Mouse (Mus musculus): ENCODE results near the gene Ptcd3. TPM values are rescaled to one million over a fixed set of nuclear protein-coding genes. Genes with fewer than 3 reads are reported as not detected.

Ptcd3 gene
- 23.4 TPM for polyA plus RNA-seq (2014; fragmentation: Illumina TruSeq; extraction: RNeasy Lipid Tissue Mini Kit (QIAGEN cat#74804); ENCODE audit: insufficient read depth, low read depth, low replicate concordance)

GRCm38 (mm10) chr6:71908481-71909381 is at the start of gene Ptcd3, which contains the start of gene Polr1a:
Gene Ptcd3 (minus strand): TSS chr6:71908750.
Gene Polr1a (plus strand): TSS chr6:71909053.

DNA sequence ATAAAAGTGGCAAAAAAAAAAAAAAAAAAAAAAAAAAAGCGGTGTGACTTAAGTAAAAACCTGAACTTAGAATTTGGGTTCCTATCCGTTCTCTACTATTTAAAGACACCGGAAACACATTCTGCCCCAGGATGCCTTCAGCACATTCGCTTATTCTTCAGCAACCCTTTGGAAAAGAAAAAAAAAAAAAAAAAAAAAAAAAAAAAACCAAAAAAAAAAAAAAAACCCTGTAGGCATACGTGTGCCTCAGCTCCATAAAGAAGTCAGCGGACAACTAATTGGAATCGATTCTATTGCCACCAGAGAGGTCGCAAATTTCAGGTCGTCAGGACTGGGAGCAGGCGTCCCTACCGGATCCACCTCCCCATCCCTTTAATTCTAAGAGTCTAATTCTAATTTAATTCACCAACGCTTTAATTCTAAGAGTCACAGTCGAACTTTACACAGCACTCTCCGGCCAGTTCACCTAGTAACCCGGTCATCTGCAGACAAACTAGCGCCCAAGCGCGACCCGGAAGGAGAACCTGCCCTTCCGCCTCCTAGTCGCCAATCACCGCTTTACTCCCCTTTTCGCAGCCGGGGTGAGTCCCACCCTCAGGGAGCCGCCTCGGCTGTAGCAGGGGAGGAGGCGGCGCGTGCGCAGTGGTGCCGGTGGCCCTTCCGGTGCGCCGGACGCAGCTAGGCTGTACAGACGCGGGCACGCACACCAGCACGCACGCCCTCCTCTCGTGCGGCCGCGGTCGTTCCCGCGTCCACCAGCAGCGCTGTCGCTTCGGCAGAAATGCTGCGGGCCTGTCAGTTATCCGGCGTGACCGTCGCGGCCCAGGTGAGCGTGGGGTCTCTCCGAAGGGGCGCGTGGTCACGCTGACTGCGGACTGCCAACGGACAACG is 77.6 kb downstream of the Ptcd3 start, which contains the start of gene Immt:
Gene Immt, plus strand, starts transcription at position 642 of the 891 bp plus-strand sequence.

Other genes with a start within 250 kb of the Ptcd3 start
- gene Reep1, start 201.2 kb downstream of the Ptcd3 start, polyA plus RNA-seq (2014; fragmentation: Illumina TruSeq; extraction: RNeasy Lipid Tissue Mini Kit (QIAGEN cat#74804); ENCODE audit: insufficient read depth, low read depth, low replicate concordance), result 5.0 TPM
- 17.7 TPM for gene Mrpl35, start 81.8 kb downstream of the Ptcd3 start, polyA plus RNA-seq (2014; fragmentation: Illumina TruSeq; extraction: RNeasy Lipid Tissue Mini Kit (QIAGEN cat#74804); ENCODE audit: insufficient read depth, low read depth, low replicate concordance)
- gene Immt, start 77.4 kb downstream of the Ptcd3 start, polyA plus RNA-seq (2014; fragmentation: Illumina TruSeq; extraction: RNeasy Lipid Tissue Mini Kit (QIAGEN cat#74804); ENCODE audit: insufficient read depth, low read depth, low replicate concordance), result 61.2 TPM
- gene Polr1a, start 303 bp upstream of the Ptcd3 start, polyA plus RNA-seq (2014; fragmentation: Illumina TruSeq; extraction: RNeasy Lipid Tissue Mini Kit (QIAGEN cat#74804); ENCODE audit: insufficient read depth, low read depth, low replicate concordance), result 6.0 TPM
- gene St3gal5, start 188.8 kb upstream of the Ptcd3 start, polyA plus RNA-seq (2014; fragmentation: Illumina TruSeq; extraction: RNeasy Lipid Tissue Mini Kit (QIAGEN cat#74804); ENCODE audit: insufficient read depth, low read depth, low replicate concordance), result 18.7 TPM

Data from lung, adult 10 weeks (tissue).